Mouse (Mus musculus) thymus, adult 2 months (tissue): ENCODE measurements around the gene Aff3.

ENCODE experiments used
- CTCF ChIP-seq: fragments of 200-500 bp; IDR thresholded peaks from 2 replicates; pipeline ENCODE4 v1.5.1; 2012; ENCODE audit warnings: mild to moderate bottlenecking, control low read depth, low read length, moderate library complexity, borderline replicate concordance; ENCODE audit not compliant: control insufficient read depth, poor library complexity, insufficient read depth; ENCODE audit errors: extremely low read depth
- POLR2A ChIP-seq: fragments of 200-500 bp; IDR thresholded peaks from 2 replicates; pipeline ENCODE4 v1.6.1; 2012; ENCODE audit warnings: mild to moderate bottlenecking, low read length, control low read depth, moderate library complexity; ENCODE audit not compliant: control insufficient read depth, poor library complexity, insufficient read depth; ENCODE audit errors: extremely low read depth

DNA sequence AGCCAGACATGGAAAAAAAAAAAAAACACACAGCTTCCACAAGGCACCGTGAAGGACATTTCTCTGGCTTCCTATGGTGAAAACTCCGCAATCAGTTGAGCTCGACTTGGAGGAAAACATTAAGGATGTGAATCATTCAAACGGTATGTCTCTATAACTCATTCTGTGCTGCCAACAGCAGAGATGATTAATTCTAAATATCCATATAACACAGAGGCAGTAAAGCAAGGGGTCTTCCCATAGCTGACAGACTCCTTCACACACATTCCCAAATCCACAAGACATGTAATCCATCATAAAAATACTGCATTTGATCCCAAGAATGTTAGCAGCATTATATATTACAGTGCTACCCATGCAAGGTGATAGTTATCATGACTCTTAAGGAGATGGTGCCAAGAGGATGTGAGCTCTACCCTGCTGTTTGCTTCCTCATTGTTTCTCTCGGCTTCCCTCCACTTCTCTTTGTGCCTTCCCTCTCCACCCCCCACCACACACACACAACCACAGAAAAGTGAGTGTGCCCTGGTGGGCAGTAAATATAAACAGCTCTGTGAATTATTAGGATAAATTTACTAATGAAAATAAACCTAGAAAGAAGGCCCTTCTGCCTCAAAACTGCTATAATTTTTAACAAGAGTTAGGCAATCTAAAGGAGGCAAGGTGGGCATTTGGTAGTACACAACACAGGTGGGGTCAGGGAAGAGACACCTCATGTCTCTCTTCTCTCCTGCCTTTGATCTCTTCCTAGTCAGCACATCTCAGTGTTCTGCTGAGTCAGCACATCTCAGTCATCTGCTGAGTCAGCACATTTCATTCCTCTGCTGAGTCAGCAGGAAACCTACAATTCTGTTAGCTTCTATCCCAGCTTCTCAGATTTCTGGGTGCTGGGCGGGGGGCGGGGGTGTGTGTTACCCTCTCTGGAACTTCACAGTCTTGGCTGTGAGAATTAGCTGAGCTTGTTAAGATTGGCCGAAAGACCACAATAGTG is 115.8 kb downstream of the Aff3 start:
- no peak for TF ChIP-seq CTCF
- TF ChIP-seq POLR2A, result no peak
